Mouse (Mus musculus) yolk sac, embryonic 10.5 days (tissue): ENCODE measurements at regions not wholly inside any gene's neighbourhood (a gene's known extent, or its start where the extent isn't known, plus 50 kb on each side); places are given as distances from the start of the nearest gene placed in this dataset.
A peak's percentile ranks its signal among the peaks of the same experiment; 100 is the strongest.

Source experiments
- DNase-seq: peaks from one replicate; pipeline ENCODE4 v3.0.0-alpha.2; 2017; ENCODE audit warnings: low spot score

- no peak for DNase-seq
These were observed 296.9 kb upstream of the Gm21798 start for GRCm38 (mm10) chr15:64520568-64520967.

- no peak for DNase-seq
These were observed 285.0 kb upstream of the Gm21798 start for GRCm38 (mm10) chr15:64532260-64533120.

GRCm38 (mm10) chr15:64533169-64533795, 284.2 kb upstream of the Gm21798 start:
- DNase-seq = no peak

GRCm38 (mm10) chr15:64534166-64534565, 283.3 kb upstream of the Gm21798 start:
- DNase-seq = no peak

- DNase-seq = no peak
These were observed 282.3 kb upstream of the Gm21798 start for GRCm38 (mm10) chr15:64535160-64535559.

- no peak for DNase-seq
These were observed 276.1 kb upstream of the Gm21798 start for GRCm38 (mm10) chr15:64541395-64541794.

- no peak for DNase-seq
These were observed 275.1 kb upstream of the Gm21798 start for GRCm38 (mm10) chr15:64542250-64542901.

GRCm38 (mm10) chr15:64542908-64543307, 274.6 kb upstream of the Gm21798 start:
- DNase-seq = no peak

GRCm38 (mm10) chr15:64546035-64546434, 271.5 kb upstream of the Gm21798 start:
- no peak for DNase-seq

GRCm38 (mm10) chr15:64557540-64557939, 260.0 kb upstream of the Gm21798 start:
- no peak for DNase-seq

GRCm38 (mm10) chr15:64558220-64558619, 259.3 kb upstream of the Gm21798 start:
- no peak for DNase-seq

- DNase-seq = no peak
These were observed 254.9 kb upstream of the Gm21798 start for GRCm38 (mm10) chr15:64562431-64563111.

GRCm38 (mm10) chr15:64564703-64565102, 252.8 kb upstream of the Gm21798 start:
- peak; percentile 51 for DNase-seq

GRCm38 (mm10) chr15:64576891-64577535, 240.5 kb upstream of the Gm21798 start:
- DNase-seq = no peak

- no peak for DNase-seq
These were observed 238.5 kb upstream of the Gm21798 start for GRCm38 (mm10) chr15:64578991-64579390.

GRCm38 (mm10) chr15:64580481-64580880, 237.0 kb upstream of the Gm21798 start:
- no peak for DNase-seq

- DNase-seq = no peak
These were observed 236.4 kb upstream of the Gm21798 start for GRCm38 (mm10) chr15:64581046-64581445.

GRCm38 (mm10) chr15:64584129-64584528, 233.4 kb upstream of the Gm21798 start:
- no peak for DNase-seq

GRCm38 (mm10) chr15:64586776-64587175, 230.7 kb upstream of the Gm21798 start:
- no peak for DNase-seq

GRCm38 (mm10) chr15:64590092-64590881, 227.2 kb upstream of the Gm21798 start:
- DNase-seq = no peak

GRCm38 (mm10) chr15:64613503-64613902, 204.0 kb upstream of the Gm21798 start:
- DNase-seq = no peak
